23 mouse cellular contexts compared by ENCODE assay signal in genomic region chr9:24423241-24423640, GRCm38 (mm10).
DNase-seq lines count a peak whose midpoint lies in the region; ATAC-seq and TF ChIP-seq lines count a peak whose summit lies in the region.
"Had no signal": no experiment of that assay in that cellular context is flagged by ENCODE, and none has a peak within 500 bp of the region (broad histone marks: within the 10 kb centered on the region; RNA-seq: fewer than 3 reads in every experiment).

No protein-coding gene starts in this region.

- 29% methylated on average over 8 of the region's 8 CpGs for WGBS in liver, adult 2 months
- 90% methylated on average over 8 of the region's 8 CpGs for WGBS in liver, embryonic 12.5 days (ENCODE audit: insufficient replicate concordance)

- no peak overlapping the region for H3K4me3 ChIP-seq in liver, adult 2 months (ENCODE audit: insufficient read depth, low read depth, low read length)
- H3K4me3 ChIP-seq in liver, embryonic 12.5 days = no peak overlapping the region
- H3K4me3 ChIP-seq: embryonic facial prominence, embryonic 12.5 days; embryonic facial prominence, embryonic 15.5 days; gastrocnemius, adult 2 months; hindbrain, embryonic 10.5 days; hindbrain, embryonic 13.5 days; intestine, embryonic 15.5 days had no signal

- TF ChIP-seq CTCF in liver, adult 2 months (IDR thresholded peaks at IDR 0.05; ENCODE audit: low read depth, low read length) = no peak

- no peaks in the 10 kb centered on the region for H3K79me2 ChIP-seq in liver, adult 2 months (ENCODE audit: control insufficient read depth, insufficient read depth, low read length)

- H3K27ac ChIP-seq in liver, adult 2 months (replicated peaks; ENCODE audit: insufficient read depth, low read depth, low read length) = peak overlapping the region; percentile 75
- H3K27ac ChIP-seq in liver, embryonic 12.5 days = no peak overlapping the region
- H3K27ac ChIP-seq: embryonic facial prominence, embryonic 12.5 days; embryonic facial prominence, embryonic 15.5 days; gastrocnemius, adult 2 months; hindbrain, embryonic 10.5 days; hindbrain, embryonic 13.5 days; intestine, embryonic 15.5 days had no signal

- H3K36me3 ChIP-seq in liver, adult 2 months (ENCODE audit: control insufficient read depth, insufficient read depth, low read length) = peaks cover 16% of the 10 kb centered on the region
- H3K36me3 ChIP-seq in liver, embryonic 12.5 days = peaks cover 81% of the 10 kb centered on the region
- H3K36me3 ChIP-seq: intestine, embryonic 15.5 days had no signal

- H3K4me2 ChIP-seq in liver, embryonic 12.5 days = no peak overlapping the region
- H3K4me2 ChIP-seq: embryonic facial prominence, embryonic 12.5 days; embryonic facial prominence, embryonic 15.5 days; hindbrain, embryonic 13.5 days; intestine, embryonic 15.5 days had no signal

- ATAC-seq in cerebellum, adult (ENCODE audit: insufficient number of reproducible peaks, low FRiP score, low TSS enrichment) = no peak
- no peak for ATAC-seq in liver, embryonic 12.5 days
- ATAC-seq: CD4-positive, CD25-positive, alpha-beta regulatory T cell, adult 4 months; forebrain, embryonic 14.5 days; forebrain, postnatal 0 days; hindbrain, embryonic 16.5 days; intestine, embryonic 15.5 days had no signal

- no peaks in the 10 kb centered on the region for H3K27me3 ChIP-seq in liver, adult 2 months (ENCODE audit: control insufficient read depth, insufficient read depth, low read length)
- H3K27me3 ChIP-seq in liver, embryonic 12.5 days (replicated peaks) = no peaks in the 10 kb centered on the region
- H3K27me3 ChIP-seq: embryonic facial prominence, embryonic 12.5 days; embryonic facial prominence, embryonic 15.5 days; hindbrain, embryonic 13.5 days; intestine, embryonic 15.5 days had no signal

- H3K9ac ChIP-seq in liver, adult 2 months (ENCODE audit: low read depth, low read length) = no peak overlapping the region
- no peak overlapping the region for H3K9ac ChIP-seq in liver, embryonic 12.5 days
- H3K9ac ChIP-seq: embryonic facial prominence, embryonic 12.5 days; embryonic facial prominence, embryonic 15.5 days; forebrain, postnatal 0 days; hindbrain, embryonic 13.5 days; intestine, embryonic 15.5 days had no signal

- H3K9me3 ChIP-seq in liver, embryonic 12.5 days (replicated peaks) = no peaks in the 10 kb centered on the region
- H3K9me3 ChIP-seq: embryonic facial prominence, embryonic 12.5 days; embryonic facial prominence, embryonic 15.5 days; hindbrain, embryonic 10.5 days; hindbrain, embryonic 13.5 days; intestine, embryonic 15.5 days had no signal

- DNase-seq in cerebellum, postnatal 10 days = peak; percentile 54 to 74
- no peak for DNase-seq in cerebellum, postnatal 4 days (ENCODE audit: low spot score in 2 of 2)
- peak; percentile 32 to 35 for DNase-seq in cerebellum, postnatal 36 days
- peak; percentile 89 for DNase-seq in liver, adult 2 months (ENCODE audit: extremely low read depth, low read depth, low spot score)
- DNase-seq: adrenal gland, adult 2 months; adrenal gland, postnatal 14 days; forebrain, postnatal 0 days; gastrocnemius, adult 2 months; gastrocnemius, postnatal 14 days; heart, adult 18-20 months; heart, postnatal 36 days; kidney, adult 11 months; kidney, adult 8-10 months had no signal

- no peak for TF ChIP-seq POLR2A in liver, adult 2 months (IDR thresholded peaks at IDR 0.05; ENCODE audit: extremely low read depth, insufficient read depth, low read length)

- peaks cover 28% of the 10 kb centered on the region for H3K4me1 ChIP-seq in liver, adult 2 months (ENCODE audit: control insufficient read depth, insufficient read depth, low read length)
- no peaks in the 10 kb centered on the region for H3K4me1 ChIP-seq in liver, embryonic 12.5 days
- H3K4me1 ChIP-seq: embryonic facial prominence, embryonic 12.5 days; embryonic facial prominence, embryonic 15.5 days; hindbrain, embryonic 10.5 days; hindbrain, embryonic 13.5 days; intestine, embryonic 15.5 days had no signal

Comparison
In these comparisons a context has a peak if more than half of its experiments do, and no peak if none do; other contexts are left out.
1. DNase-seq: peak in cerebellum, postnatal 10 days (2 of 2), cerebellum, postnatal 36 days (2 of 2) and liver, adult 2 months (single experiment); none in cerebellum, postnatal 4 days (0 of 2).